In genomic region chr4:117070624-117071023, GRCm38 (mm10) we compare ENCODE assay signal across 27 mouse cellular contexts. TPM values are rescaled to one million over a fixed set of nuclear protein-coding genes. Genes with fewer than 3 reads are reported as not detected.
DNase-seq lines count a peak whose midpoint lies in the region; ATAC-seq and TF ChIP-seq lines count a peak whose summit lies in the region.
"Had no signal": no experiment of that assay in that cellular context is flagged by ENCODE, and none has a peak within 500 bp of the region (broad histone marks: within the 10 kb centered on the region; RNA-seq: fewer than 3 reads in every experiment).

No protein-coding gene starts in this region.

- no peaks in the 10 kb centered on the region for H3K27me3 ChIP-seq in liver, embryonic 12.5 days (replicated peaks)
- no peaks in the 10 kb centered on the region for H3K27me3 ChIP-seq in liver, postnatal 0 days (ENCODE audit: insufficient read depth, low read length)
- no peaks in the 10 kb centered on the region for H3K27me3 ChIP-seq in liver, embryonic 13.5 days
- H3K27me3 ChIP-seq in hindbrain, postnatal 0 days (ENCODE audit: insufficient read depth, low read length): no peaks in the 10 kb centered on the region
- H3K27me3 ChIP-seq: heart, embryonic 15.5 days; hindbrain, embryonic 13.5 days; Patski had no signal

- 26% methylated on average over 4 of the region's 4 CpGs for WGBS in liver, embryonic 12.5 days (ENCODE audit: insufficient replicate concordance)
- 41% methylated on average over 4 of the region's 4 CpGs for WGBS in liver, postnatal 0 days (ENCODE audit: insufficient replicate concordance)
- 20% methylated on average over 4 of the region's 4 CpGs for WGBS in liver, embryonic 13.5 days (ENCODE audit: insufficient replicate concordance)
- WGBS in hindbrain, postnatal 0 days: 88% methylated on average over 4 of the region's 4 CpGs

- TF ChIP-seq CTCF in liver, postnatal 0 days (IDR thresholded peaks at IDR 0.05; ENCODE audit: low read depth): no peak
- no peak for TF ChIP-seq CTCF in hindbrain, postnatal 0 days (IDR thresholded peaks at IDR 0.05; ENCODE audit: low read depth)

- H3K4me2 ChIP-seq in liver, embryonic 12.5 days: no peak overlapping the region
- H3K4me2 ChIP-seq in liver, postnatal 0 days (ENCODE audit: low read depth, low read length): no peak overlapping the region
- no peak overlapping the region for H3K4me2 ChIP-seq in liver, embryonic 13.5 days
- no peak overlapping the region for H3K4me2 ChIP-seq in hindbrain, postnatal 0 days (ENCODE audit: low read depth, low read length)
- H3K4me2 ChIP-seq: heart, embryonic 15.5 days; hindbrain, embryonic 13.5 days had no signal

- no peak for TF ChIP-seq EP300 in liver, postnatal 0 days (IDR thresholded peaks at IDR 0.05; ENCODE audit: low read depth)

- no peaks in the 10 kb centered on the region for H3K9me3 ChIP-seq in liver, embryonic 12.5 days (replicated peaks)
- no peaks in the 10 kb centered on the region for H3K9me3 ChIP-seq in liver, postnatal 0 days (ENCODE audit: low read length)
- H3K9me3 ChIP-seq in liver, embryonic 13.5 days (replicated peaks): no peaks in the 10 kb centered on the region
- no peaks in the 10 kb centered on the region for H3K9me3 ChIP-seq in hindbrain, postnatal 0 days (ENCODE audit: low read length)
- H3K9me3 ChIP-seq: embryonic facial prominence, embryonic 10.5 days; G1E; heart, embryonic 15.5 days; hindbrain, embryonic 13.5 days had no signal

- H3K27ac ChIP-seq in liver, embryonic 12.5 days: peak overlapping the region; percentile 17
- H3K27ac ChIP-seq in liver, postnatal 0 days (ENCODE audit: low read depth): no peak overlapping the region
- H3K27ac ChIP-seq in liver, embryonic 13.5 days: peak overlapping the region; percentile 30; the same call in 1 of the 2 replicates
- H3K27ac ChIP-seq in hindbrain, postnatal 0 days: no peak overlapping the region
- H3K27ac ChIP-seq: embryonic facial prominence, embryonic 10.5 days; heart, embryonic 15.5 days; hindbrain, embryonic 13.5 days had no signal

- DNase-seq in liver, postnatal 0 days: no peak
- DNase-seq in MEL-GATA-1-ER (ENCODE audit: extremely low read depth, low read depth): peak; percentile 46
- no peak for DNase-seq in liver, embryonic 13.5 days
- no peak for DNase-seq in ovary, adult 18-20 months (ENCODE audit: low spot score)
- no peak for DNase-seq in layer of hippocampus, adult 18-20 months (ENCODE audit: low spot score in 2 of 2)
- DNase-seq in hindbrain, postnatal 0 days (ENCODE audit: low spot score): no peak
- DNase-seq: adrenal gland, postnatal 14 days; B cell, adult 2 months; cerebellum, adult 18-20 months; cerebellum, adult 9-11 months; cerebellum, postnatal 36 days; gastrocnemius, postnatal 10 days; heart, postnatal 14 days had no signal

- H3K4me3 ChIP-seq in liver, embryonic 12.5 days: no peak overlapping the region
- H3K4me3 ChIP-seq in liver, postnatal 0 days (ENCODE audit: low read depth, low read length): no peak overlapping the region
- no peak overlapping the region for H3K4me3 ChIP-seq in liver, embryonic 13.5 days (replicated peaks)
- H3K4me3 ChIP-seq in hindbrain, postnatal 0 days (ENCODE audit: low read length): no peak overlapping the region
- H3K4me3 ChIP-seq: embryonic facial prominence, embryonic 10.5 days; erythroblast, embryonic 14.5 days; heart, embryonic 15.5 days; hindbrain, embryonic 13.5 days had no signal

- H3K9ac ChIP-seq in liver, embryonic 12.5 days: no peak overlapping the region
- no peak overlapping the region for H3K9ac ChIP-seq in liver, postnatal 0 days (replicated peaks)
- no peak overlapping the region for H3K9ac ChIP-seq in liver, embryonic 13.5 days
- no peak overlapping the region for H3K9ac ChIP-seq in hindbrain, postnatal 0 days (replicated peaks; ENCODE audit: low read length)
- H3K9ac ChIP-seq: heart, embryonic 15.5 days; hindbrain, embryonic 13.5 days had no signal

- peak; percentile 73 for ATAC-seq in liver, embryonic 12.5 days
- no peak for ATAC-seq in liver, postnatal 0 days
- peak; percentile 62 for ATAC-seq in liver, embryonic 13.5 days (ENCODE audit: low read depth)
- 0 out of 2 replicates have a peak, but pooled peaks have one; percentile 30 for ATAC-seq in megakaryocyte-erythroid progenitor cell, adult 5-6 weeks (replicated peaks; ENCODE audit: low FRiP score, low TSS enrichment, poor library complexity, severe bottlenecking)
- no peak for ATAC-seq in hindbrain, postnatal 0 days
- ATAC-seq: activated CD4-positive, CD25-positive, alpha-beta regulatory T cell, adult 4 months; CD4-positive, CD25-positive, alpha-beta regulatory T cell, adult 4 months; forebrain, embryonic 16.5 days; Patski had no signal

- H3K36me3 ChIP-seq in liver, embryonic 12.5 days: peaks cover 97% of the 10 kb centered on the region
- peaks cover 33% of the 10 kb centered on the region for H3K36me3 ChIP-seq in liver, postnatal 0 days (replicated peaks; ENCODE audit: insufficient read depth, low read length)
- H3K36me3 ChIP-seq in liver, embryonic 13.5 days: peaks cover 82% of the 10 kb centered on the region
- peaks cover 67% of the 10 kb centered on the region for H3K36me3 ChIP-seq in hindbrain, postnatal 0 days (ENCODE audit: insufficient read depth, low read length)

- H3K4me1 ChIP-seq in liver, embryonic 12.5 days: peaks cover 19% of the 10 kb centered on the region
- no peaks in the 10 kb centered on the region for H3K4me1 ChIP-seq in liver, postnatal 0 days (ENCODE audit: insufficient read depth)
- peaks cover 16% of the 10 kb centered on the region for H3K4me1 ChIP-seq in liver, embryonic 13.5 days (replicated peaks)
- H3K4me1 ChIP-seq in hindbrain, postnatal 0 days (ENCODE audit: insufficient read depth, low read length): no peaks in the 10 kb centered on the region
- H3K4me1 ChIP-seq: embryonic facial prominence, embryonic 10.5 days; heart, embryonic 15.5 days; hindbrain, embryonic 13.5 days had no signal

RNA-seq across cellular contexts. Expression of gene Ptch2, which starts 25.3 kb away (rescaled TPM):
- 1.3 and 1.4 TPM in 2 replicates for polyA plus RNA-seq in liver, embryonic 12.5 days (2016; fragmentation: Nextera tagmentation; extraction: Ambion mirVana)
- polyA plus RNA-seq in liver, postnatal 0 days (2015; fragmentation: Nextera tagmentation; extraction: Ambion mirVana): 0.43 and 0.52 TPM in 2 replicates
- polyA plus RNA-seq in liver, embryonic 13.5 days (2015; fragmentation: Nextera tagmentation; extraction: Ambion mirVana): 0.36 and 0.51 TPM in 2 replicates
- 0.25 TPM in 1 of 2 replicates, not detected in the other for total RNA-seq in megakaryocyte-erythroid progenitor cell, adult 5-6 weeks (2014; fragmentation: Nextera tagmentation)
- not detected in 2 replicates for total RNA-seq in megakaryocyte-erythroid progenitor cell, adult 5-6 weeks (2017)
- total RNA-seq in layer of hippocampus, adult 18-20 months (2021): 1 to 10 TPM; 1.6 to 1.8 TPM
- 16.1 and 18.8 TPM in 2 replicates for total RNA-seq in hindbrain, postnatal 0 days (2014; rRNA removed)
- 4.1 and 4.4 TPM in 2 replicates for polyA plus RNA-seq in hindbrain, postnatal 0 days (2015; fragmentation: Nextera tagmentation; extraction: Ambion mirVana)
- total RNA-seq: hematopoietic stem cell, adult 5-6 weeks had no signal
- polyA plus RNA-seq: activated CD4-positive, CD25-positive, alpha-beta regulatory T cell, adult 4 months; G1E had no signal

RNA-seq across cellular contexts. Expression of gene Eif2b3, which starts 51.4 kb away (rescaled TPM):
- polyA plus RNA-seq in liver, embryonic 12.5 days (2016; fragmentation: Nextera tagmentation; extraction: Ambion mirVana): 55.2 and 55.3 TPM in 2 replicates
- polyA plus RNA-seq in liver, postnatal 0 days (2015; fragmentation: Nextera tagmentation; extraction: Ambion mirVana): 18.4 and 18.5 TPM in 2 replicates
- polyA plus RNA-seq in liver, embryonic 13.5 days (2015; fragmentation: Nextera tagmentation; extraction: Ambion mirVana): 46.4 and 49.8 TPM in 2 replicates
- total RNA-seq in megakaryocyte-erythroid progenitor cell, adult 5-6 weeks (2014; fragmentation: Nextera tagmentation): 53.5 and 56.7 TPM in 2 replicates
- 61.4 and 65.7 TPM in 2 replicates for total RNA-seq in megakaryocyte-erythroid progenitor cell, adult 5-6 weeks (2017)
- total RNA-seq in layer of hippocampus, adult 18-20 months (2021): 10 to 100 TPM; 15.8 to 17.8 TPM
- 13.1 and 16.7 TPM in 2 replicates for total RNA-seq in hindbrain, postnatal 0 days (2014; rRNA removed)
- 56.9 and 58.5 TPM in 2 replicates for polyA plus RNA-seq in hindbrain, postnatal 0 days (2015; fragmentation: Nextera tagmentation; extraction: Ambion mirVana)

RNA-seq across cellular contexts. Expression of gene Btbd19, which starts 54.9 kb away (rescaled TPM):
- polyA plus RNA-seq in liver, embryonic 12.5 days (2016; fragmentation: Nextera tagmentation; extraction: Ambion mirVana): 6.4 and 7.1 TPM in 2 replicates
- polyA plus RNA-seq in liver, postnatal 0 days (2015; fragmentation: Nextera tagmentation; extraction: Ambion mirVana): 2.3 and 2.5 TPM in 2 replicates
- polyA plus RNA-seq in liver, embryonic 13.5 days (2015; fragmentation: Nextera tagmentation; extraction: Ambion mirVana): 5.5 and 5.6 TPM in 2 replicates
- 17.5 and 19.1 TPM in 2 replicates for total RNA-seq in megakaryocyte-erythroid progenitor cell, adult 5-6 weeks (2014; fragmentation: Nextera tagmentation)
- 7.7 and 15.6 TPM in 2 replicates for total RNA-seq in megakaryocyte-erythroid progenitor cell, adult 5-6 weeks (2017)
- total RNA-seq in layer of hippocampus, adult 18-20 months (2021): 10 to 100 TPM; 13.9 to 16.9 TPM
- 7.8 and 9.1 TPM in 2 replicates for total RNA-seq in hindbrain, postnatal 0 days (2014; rRNA removed)
- 4.9 and 5.4 TPM in 2 replicates for polyA plus RNA-seq in hindbrain, postnatal 0 days (2015; fragmentation: Nextera tagmentation; extraction: Ambion mirVana)

RNA-seq across cellular contexts. Expression of gene Tctex1d4, which starts 56.0 kb away (rescaled TPM):
- not detected in 2 replicates for polyA plus RNA-seq in liver, embryonic 12.5 days (2016; fragmentation: Nextera tagmentation; extraction: Ambion mirVana)
- 0.33 TPM in 1 of 2 replicates, not detected in the other for polyA plus RNA-seq in liver, postnatal 0 days (2015; fragmentation: Nextera tagmentation; extraction: Ambion mirVana)
- polyA plus RNA-seq in liver, embryonic 13.5 days (2015; fragmentation: Nextera tagmentation; extraction: Ambion mirVana): not detected in 2 replicates
- not detected in 2 replicates for total RNA-seq in megakaryocyte-erythroid progenitor cell, adult 5-6 weeks (2014; fragmentation: Nextera tagmentation)
- total RNA-seq in megakaryocyte-erythroid progenitor cell, adult 5-6 weeks (2017): not detected in 2 replicates
- total RNA-seq in layer of hippocampus, adult 18-20 months (2021): 1 to 10 TPM in 1 of 2 experiments, under 1 TPM in 1; 0.46 to 1.1 TPM
- total RNA-seq in hindbrain, postnatal 0 days (2014; rRNA removed): 2.0 and 5.8 TPM in 2 replicates
- 2.0 and 2.8 TPM in 2 replicates for polyA plus RNA-seq in hindbrain, postnatal 0 days (2015; fragmentation: Nextera tagmentation; extraction: Ambion mirVana)
- total RNA-seq: adrenal gland, adult 18-20 months; adrenal gland, postnatal 14 days; gastrocnemius, postnatal 10 days; heart, postnatal 14 days; hematopoietic stem cell, adult 5-6 weeks had no signal
- polyA plus RNA-seq: embryonic facial prominence, embryonic 10.5 days; erythroblast, embryonic 14.5 days; forebrain, embryonic 11.5 days; heart, embryonic 15.5 days had no signal

Comparison
In these comparisons a context has a peak if more than half of its experiments do, and no peak if none do; other contexts are left out.
1. ATAC-seq: peak in liver, embryonic 12.5 days (single experiment), liver, embryonic 13.5 days (single experiment) and megakaryocyte-erythroid progenitor cell, adult 5-6 weeks (single experiment); none in liver, postnatal 0 days (single experiment) and hindbrain, postnatal 0 days (single experiment).
2. H3K27ac ChIP-seq: peak in liver, embryonic 12.5 days (single experiment) and liver, embryonic 13.5 days (single experiment); none in liver, postnatal 0 days (single experiment) and hindbrain, postnatal 0 days (single experiment).